ENCODE assay signal across 8 mouse cellular contexts in genomic region chr11:85972385-85972784, GRCm38 (mm10).
DNase-seq lines count a peak whose midpoint lies in the region; ATAC-seq lines count a peak whose summit lies in the region.

No protein-coding gene starts in this region.

- ATAC-seq in erythroid progenitor cell, adult 5-6 weeks (replicated peaks; ENCODE audit: low FRiP score, poor library complexity, severe bottlenecking), result 0 out of 2 replicates have a peak, but pooled peaks have one; percentile 75

- DNase-seq in ovary, adult 18-20 months (ENCODE audit: low spot score), result peak; percentile 20
- no peak for DNase-seq in ovary, postnatal 10 days (ENCODE audit: low spot score)
- DNase-seq in brain, adult 2 months (ENCODE audit: low read depth, low spot score), result peak; percentile 81
- peak; percentile 72 for DNase-seq in induced T-regulatory cell, adult 2 months (ENCODE audit: low read depth)
- DNase-seq in left cerebral cortex, postnatal 14 days (ENCODE audit: low spot score in 2 of 2), result peak; percentile 73 to 77
- DNase-seq in naive thymus-derived CD4-positive, alpha-beta T cell, adult 2 months (ENCODE audit: low read depth), result peak; percentile 49
- DNase-seq in thymus, postnatal 0 days (ENCODE audit: low spot score), result peak; percentile 56

- intact Hi-C loops in left cerebral cortex, postnatal 14 days (cut with DNase I), result loop anchor here (2.0 kb wide), 1 partner anchor 128 kb away; no protein-coding TSS in a partner anchor
